Mouse (Mus musculus) adrenal gland, postnatal 10 days (tissue): ENCODE measurements around the gene Nptx1. TPM values are rescaled to one million over a fixed set of nuclear protein-coding genes. Genes with fewer than 3 reads are reported as not detected.

Experiments used
- DNase-seq: peaks from one replicate; pipeline ENCODE4 v3.0.0; 2021; ENCODE audit warnings: mixed read lengths
- total RNA-seq, 2 experiments: library from RNA; stranded (reverse); gene quantifications; 2 replicates each; pipeline ENCODE4 v1.2.3; 2021

Gene Nptx1
- total RNA-seq, 2 experiments from 2014 or later, result 2.5 to 3.4 TPM

DNA sequence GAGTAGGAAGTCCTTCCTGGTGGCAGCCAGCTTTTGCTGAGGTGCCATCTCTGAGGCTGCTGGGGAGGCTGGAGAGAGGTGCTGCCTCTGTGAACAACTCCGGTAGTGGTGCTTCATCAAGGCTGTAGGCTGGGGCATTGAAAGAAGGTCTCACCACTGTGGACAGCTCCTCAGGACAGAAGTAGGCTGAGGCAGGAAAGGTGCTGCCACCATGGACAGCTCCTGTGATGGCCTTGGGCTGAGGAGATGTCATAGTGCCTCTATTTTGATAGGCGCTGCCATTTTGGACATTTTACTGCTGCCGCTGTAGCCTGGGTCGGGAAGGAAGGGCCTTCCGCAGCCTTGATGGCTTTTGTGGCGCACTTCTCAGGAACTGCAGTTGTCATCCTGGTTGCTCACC lies 54.7 kb downstream of the Nptx1 start:
- DNase-seq, result no peak

DNA sequence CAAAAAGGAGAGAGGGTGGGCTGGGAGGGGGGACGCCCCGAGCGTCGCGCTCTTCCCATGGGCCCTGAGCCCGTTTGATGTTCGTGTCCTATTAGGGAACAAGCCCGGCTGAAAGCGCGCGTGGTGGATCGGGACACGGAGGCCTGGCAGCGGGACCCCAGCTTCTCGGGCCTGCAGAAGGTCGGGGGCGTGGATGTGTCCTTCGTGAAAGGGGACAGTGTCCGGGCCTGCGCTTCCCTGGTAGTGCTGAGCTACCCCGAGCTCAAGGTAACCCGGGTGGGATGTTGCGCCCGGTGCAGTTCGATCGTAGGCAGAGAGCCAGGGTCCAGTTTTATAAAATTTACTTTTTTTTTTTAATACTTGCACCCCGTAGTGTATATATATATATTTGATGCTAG lies 55.9 kb downstream of the Nptx1 start:
- DNase-seq, result no peak

DNA sequence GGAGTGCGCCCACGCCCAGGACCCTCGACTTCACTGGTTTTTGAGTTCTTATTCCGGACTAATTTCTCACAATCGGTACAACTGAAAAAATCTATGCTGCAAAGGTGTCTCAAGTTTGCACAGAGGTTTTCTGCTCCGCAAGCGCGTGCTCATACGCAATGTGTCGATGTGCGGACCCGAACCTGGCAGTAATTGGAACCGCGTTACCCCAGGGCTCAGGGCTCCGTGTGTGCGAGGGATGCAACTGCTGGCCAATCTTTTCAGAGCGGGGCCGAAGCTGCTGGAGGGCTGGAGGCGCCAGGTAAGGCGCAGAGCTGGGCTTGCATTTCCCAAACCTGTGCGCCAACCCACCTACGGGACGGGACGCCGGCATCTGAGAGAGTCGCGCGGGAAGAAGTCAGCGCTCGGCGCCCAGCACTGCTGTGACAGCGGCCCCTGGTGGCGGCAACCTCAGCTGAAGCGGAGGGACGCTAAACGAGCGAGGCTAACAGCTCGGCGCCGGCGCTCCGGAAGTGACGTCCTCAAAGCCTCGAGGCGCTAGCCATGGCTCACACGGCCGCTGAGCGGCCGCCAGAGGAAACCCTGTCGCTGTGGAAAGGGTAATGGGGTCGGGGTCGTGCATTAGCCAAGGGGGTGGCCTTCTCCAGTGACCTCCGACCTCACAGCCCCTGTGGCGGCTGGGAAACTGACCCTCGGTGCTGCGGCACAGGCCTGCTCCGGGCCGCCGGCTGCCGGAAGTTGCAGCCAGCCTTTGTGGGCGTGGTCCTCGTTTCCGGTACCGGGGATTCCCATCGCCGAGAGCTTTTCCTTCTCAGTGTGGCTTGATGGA lies 56.5 kb downstream of the Nptx1 start, which contains the start of gene Endov:
TSS of gene Endov (plus strand) at position 487 of the 829 bp plus-strand sequence.
- DNase-seq, result peak; percentile 100

Other genes starting within 250 kb of the Nptx1 start
- gene Eif4a3, start 247.7 kb downstream of the Nptx1 start, total RNA-seq, result 100 to 1,000 TPM; 147 to 153 TPM
- under 1 TPM; 0.30 to 0.33 TPM for gene Card14, start 240.0 kb downstream of the Nptx1 start, total RNA-seq
- 10 to 100 TPM; 11.6 to 15.9 TPM for gene Sgsh, start 192.2 kb downstream of the Nptx1 start, total RNA-seq
- gene Slc26a11, start 192.2 kb downstream of the Nptx1 start, total RNA-seq, result 1 to 10 TPM; 6.3 to 6.6 TPM
- 10 to 100 TPM; 19.7 to 29.9 TPM for gene Rnf213, start 154.7 kb downstream of the Nptx1 start, total RNA-seq
- 10 to 100 TPM; 20.0 to 25.0 TPM for gene Endov, start 56.4 kb downstream of the Nptx1 start, total RNA-seq
- 10 to 100 TPM; 36.9 to 50.6 TPM for gene Rptor, start 55.2 kb upstream of the Nptx1 start, total RNA-seq